Mouse (Mus musculus): ENCODE data around the gene Dph2. TPM values are rescaled to one million over a fixed set of nuclear protein-coding genes. Genes with fewer than 3 reads are reported as not detected.

Dph2 gene
- total and polyA plus RNA-seq, 2 experiments, result 1.7 to 10.2 TPM

DNA sequence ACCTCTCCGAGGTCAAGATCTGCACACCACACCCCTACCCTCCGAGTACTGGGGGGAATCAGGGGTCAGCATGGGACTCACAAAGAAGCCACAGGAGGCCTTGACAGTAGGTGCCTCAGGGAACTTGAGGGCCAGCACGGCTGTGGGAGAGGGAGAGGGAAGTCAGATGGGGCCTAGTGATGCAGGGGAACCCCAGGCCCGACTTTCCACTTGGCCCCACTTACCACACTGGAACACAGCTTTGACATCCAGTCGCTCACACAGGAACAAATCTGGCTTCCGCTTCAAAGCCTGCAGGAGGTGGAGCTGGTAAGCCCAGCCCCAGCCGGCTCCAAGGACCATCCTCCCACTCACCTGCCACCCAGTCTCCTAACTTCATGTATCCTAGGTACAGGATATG is 3.5 kb upstream of the Dph2 start:
- Histone ChIP-seq H3K4me3 (ENCODE audit: insufficient read depth, low read depth, low read length) (no peak overlapping the region), H3K27me3 (ENCODE audit: control insufficient read depth, insufficient read depth, low read length) (no peaks in the 10 kb centered on the region), H3K79me2 (ENCODE audit: control insufficient read depth, insufficient read depth, low read length) (no peaks in the 10 kb centered on the region), H3K27ac (replicated peaks; ENCODE audit: insufficient read depth, low read depth, low read length) (no peak overlapping the region), H3K36me3 (ENCODE audit: control insufficient read depth, insufficient read depth, low read length) (peaks cover 9% of the 10 kb centered on the region; the same call in 1 of the 2 replicates), H3K9ac (ENCODE audit: low read depth, low read length) (no peak overlapping the region), H3K4me1 (ENCODE audit: control insufficient read depth, insufficient read depth, low read length) (peaks cover 4% of the 10 kb centered on the region; the same call in 1 of the 2 replicates)
- DNase-seq (ENCODE audit: extremely low read depth, low read depth, low spot score), result no peak
- WGBS, result 86% methylated on average over 7 of the region's 7 CpGs
- no peak for TF ChIP-seq CTCF (IDR thresholded peaks at IDR 0.05; ENCODE audit: low read depth, low read length)

DNA sequence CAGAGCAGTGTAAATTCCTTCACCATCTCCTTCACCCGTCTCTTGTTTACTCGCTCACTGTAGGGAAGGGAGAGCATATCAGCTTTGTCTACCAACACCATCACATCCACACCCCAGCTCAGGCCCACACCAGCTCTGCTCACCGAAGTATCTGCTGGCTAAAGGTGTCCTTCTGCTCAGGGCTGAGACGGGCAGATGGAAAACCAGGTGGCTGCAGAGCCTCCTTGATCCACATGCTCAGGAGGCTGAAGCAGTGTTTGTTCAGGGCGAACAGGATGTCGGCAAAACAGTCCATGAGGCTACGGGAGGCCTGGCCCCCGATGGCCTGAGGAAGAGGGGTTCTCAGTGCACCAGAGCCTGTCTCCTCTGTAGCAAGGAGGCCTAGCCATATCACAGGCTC is 2.8 kb upstream of the Dph2 start:
- Histone ChIP-seq H3K9ac (ENCODE audit: low read depth, low read length) (no peak overlapping the region), H3K4me1 (ENCODE audit: control insufficient read depth, insufficient read depth, low read length) (peaks cover 4% of the 10 kb centered on the region; the same call in 1 of the 2 replicates), H3K36me3 (ENCODE audit: control insufficient read depth, insufficient read depth, low read length) (peaks cover 2% of the 10 kb centered on the region; the same call in 1 of the 2 replicates), H3K27me3 (ENCODE audit: control insufficient read depth, insufficient read depth, low read length) (no peaks in the 10 kb centered on the region), H3K4me3 (ENCODE audit: insufficient read depth, low read depth, low read length) (no peak overlapping the region), H3K79me2 (ENCODE audit: control insufficient read depth, insufficient read depth, low read length) (no peaks in the 10 kb centered on the region), H3K27ac (replicated peaks; ENCODE audit: insufficient read depth, low read depth, low read length) (no peak overlapping the region)
- TF ChIP-seq CTCF (IDR thresholded peaks at IDR 0.05; ENCODE audit: low read depth, low read length) (no peak), POLR2A (IDR thresholded peaks at IDR 0.05; ENCODE audit: extremely low read depth, insufficient read depth, low read length) (no peak)
- 88% methylated on average over 8 of the region's 8 CpGs for WGBS
- no peak for DNase-seq (ENCODE audit: extremely low read depth, low read depth, low spot score)

DNA sequence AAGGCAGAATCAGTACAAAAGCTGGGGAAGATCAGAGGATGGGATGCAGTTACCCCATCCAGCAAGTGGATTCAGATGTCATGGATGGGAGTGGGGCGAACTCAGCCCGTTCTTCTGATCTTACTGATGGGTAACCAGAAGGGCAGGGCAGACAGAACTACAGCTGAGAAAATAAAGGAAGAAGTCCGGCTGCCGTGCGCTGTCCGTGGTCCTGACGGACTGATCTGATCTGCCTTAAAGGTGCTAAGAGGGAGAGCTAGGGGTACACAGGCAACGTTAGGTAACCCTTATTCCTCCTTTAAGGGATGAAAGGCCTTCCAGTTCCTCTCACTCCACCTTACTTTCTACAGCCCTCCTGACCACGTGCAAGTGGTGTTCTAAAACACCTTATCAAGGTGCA is 1.5 kb upstream of the Dph2 start:
- H3K36me3 ChIP-seq (ENCODE audit: control insufficient read depth, insufficient read depth, low read length), result no peaks in the 10 kb centered on the region
- H3K27ac ChIP-seq (replicated peaks; ENCODE audit: insufficient read depth, low read depth, low read length), result no peak overlapping the region
- peak; percentile 24 for DNase-seq (ENCODE audit: extremely low read depth, low read depth, low spot score)
- H3K9ac ChIP-seq (ENCODE audit: low read depth, low read length), result no peak overlapping the region
- 24% methylated on average over 9 of the region's 9 CpGs for WGBS
- TF ChIP-seq POLR2A (IDR thresholded peaks at IDR 0.05; ENCODE audit: extremely low read depth, insufficient read depth, low read length) (no peak), CTCF (IDR thresholded peaks at IDR 0.05; ENCODE audit: low read depth, low read length) (no peak)
- H3K4me3 ChIP-seq (ENCODE audit: insufficient read depth, low read depth, low read length), result no peak overlapping the region
- H3K79me2 ChIP-seq (ENCODE audit: control insufficient read depth, insufficient read depth, low read length), result no peaks in the 10 kb centered on the region
- peaks cover 4% of the 10 kb centered on the region; the same call in 1 of the 2 replicates for H3K4me1 ChIP-seq (ENCODE audit: control insufficient read depth, insufficient read depth, low read length)
- H3K27me3 ChIP-seq (ENCODE audit: control insufficient read depth, insufficient read depth, low read length), result no peaks in the 10 kb centered on the region

DNA sequence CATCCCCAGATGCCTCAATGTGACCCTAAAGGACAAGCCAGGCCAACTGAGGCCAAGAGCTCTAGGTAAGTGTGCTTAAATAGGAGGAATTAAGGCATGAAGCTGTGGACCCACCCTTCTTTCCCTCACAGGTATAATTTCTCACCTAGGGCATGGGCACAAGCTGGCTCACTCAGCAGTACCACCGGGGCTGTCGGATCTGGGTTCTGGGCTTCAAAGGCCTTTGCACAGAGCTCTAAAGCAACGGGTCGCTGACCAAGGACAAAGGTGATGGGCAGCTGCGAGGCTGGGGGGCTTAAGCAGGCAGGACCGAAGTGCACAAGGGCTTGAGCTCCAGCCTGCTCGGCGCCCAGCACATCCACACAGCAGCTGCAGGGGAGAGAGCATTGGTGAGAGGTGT is 1.1 kb downstream of the Dph2 start:
- H3K4me1 ChIP-seq (ENCODE audit: control insufficient read depth, insufficient read depth, low read length), result peaks cover 12% of the 10 kb centered on the region; the same call in 1 of the 2 replicates
- peaks cover 1% of the 10 kb centered on the region; the same call in 1 of the 2 replicates for H3K36me3 ChIP-seq (ENCODE audit: control insufficient read depth, insufficient read depth, low read length)
- no peak overlapping the region for H3K27ac ChIP-seq (replicated peaks; ENCODE audit: insufficient read depth, low read depth, low read length)
- no peak overlapping the region for H3K9ac ChIP-seq (ENCODE audit: low read depth, low read length)
- H3K4me3 ChIP-seq (ENCODE audit: insufficient read depth, low read depth, low read length), result no peak overlapping the region
- H3K79me2 ChIP-seq (ENCODE audit: control insufficient read depth, insufficient read depth, low read length), result peaks cover 5% of the 10 kb centered on the region; the same call in 1 of the 2 replicates
- no peaks in the 10 kb centered on the region for H3K27me3 ChIP-seq (ENCODE audit: control insufficient read depth, insufficient read depth, low read length)
- DNase-seq (ENCODE audit: extremely low read depth, low read depth, low spot score), result no peak
- TF ChIP-seq POLR2A (IDR thresholded peaks at IDR 0.05; ENCODE audit: extremely low read depth, insufficient read depth, low read length) (no peak), CTCF (IDR thresholded peaks at IDR 0.05; ENCODE audit: low read depth, low read length) (no peak)
- WGBS, result 91% methylated on average over 8 of the region's 8 CpGs

DNA sequence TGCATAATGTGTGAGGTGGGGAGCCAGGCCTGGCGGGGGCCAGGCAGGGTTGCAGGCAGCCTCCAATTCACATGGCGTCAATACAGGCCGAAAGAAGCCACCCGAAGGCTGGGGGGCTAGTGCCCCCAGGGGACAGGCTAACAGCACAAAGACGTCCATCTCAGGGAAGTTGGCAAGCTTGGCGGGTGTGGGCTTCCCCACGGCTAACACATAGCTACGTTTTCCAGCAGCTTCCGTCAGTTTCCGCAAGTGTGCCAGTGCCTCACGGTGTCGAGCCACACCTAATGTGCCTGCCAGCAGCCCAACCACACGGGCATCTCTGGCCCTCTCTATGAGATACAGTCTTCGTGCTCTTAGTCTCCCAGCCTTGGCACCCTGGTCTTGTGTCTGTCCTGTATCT is 1.8 kb downstream of the Dph2 start:
- WGBS, result 96% methylated on average over 14 of the region's 14 CpGs
- H3K4me3 ChIP-seq (ENCODE audit: insufficient read depth, low read depth, low read length), result no peak overlapping the region
- peaks cover 3% of the 10 kb centered on the region; the same call in 1 of the 2 replicates for H3K36me3 ChIP-seq (ENCODE audit: control insufficient read depth, insufficient read depth, low read length)
- H3K9ac ChIP-seq (ENCODE audit: low read depth, low read length), result no peak overlapping the region
- H3K79me2 ChIP-seq (ENCODE audit: control insufficient read depth, insufficient read depth, low read length), result peaks cover 5% of the 10 kb centered on the region; the same call in 1 of the 2 replicates
- no peaks in the 10 kb centered on the region for H3K27me3 ChIP-seq (ENCODE audit: control insufficient read depth, insufficient read depth, low read length)
- no peak overlapping the region for H3K27ac ChIP-seq (replicated peaks; ENCODE audit: insufficient read depth, low read depth, low read length)
- peaks cover 12% of the 10 kb centered on the region; the same call in 1 of the 2 replicates for H3K4me1 ChIP-seq (ENCODE audit: control insufficient read depth, insufficient read depth, low read length)
- DNase-seq (ENCODE audit: extremely low read depth, low read depth, low spot score), result no peak
- TF ChIP-seq CTCF (IDR thresholded peaks at IDR 0.05; ENCODE audit: low read depth, low read length) (no peak), POLR2A (IDR thresholded peaks at IDR 0.05; ENCODE audit: extremely low read depth, insufficient read depth, low read length) (no peak)

DNA sequence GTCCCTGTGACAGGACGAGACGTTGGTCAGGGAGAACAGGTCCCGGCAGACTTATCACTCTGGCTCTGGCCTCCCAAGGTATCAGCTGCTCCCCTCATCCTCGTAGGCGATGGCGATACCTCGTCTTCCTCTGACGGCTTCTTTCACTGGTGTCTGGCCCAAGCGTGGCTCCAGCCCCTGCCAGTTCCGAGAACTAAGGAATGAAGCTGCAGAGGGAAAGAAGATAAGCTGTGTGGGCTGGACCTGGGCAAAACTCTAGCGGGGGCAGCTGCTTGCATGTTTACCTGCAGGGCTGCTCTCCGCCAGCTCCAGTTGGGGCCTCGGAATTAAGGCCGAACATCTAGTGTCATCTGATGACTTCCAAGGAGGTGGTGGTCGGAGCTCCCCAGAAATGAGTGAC is 2.4 kb downstream of the Dph2 start:
- Histone ChIP-seq H3K27me3 (ENCODE audit: control insufficient read depth, insufficient read depth, low read length) (no peaks in the 10 kb centered on the region), H3K4me3 (ENCODE audit: insufficient read depth, low read depth, low read length) (no peak overlapping the region), H3K9ac (ENCODE audit: low read depth, low read length) (no peak overlapping the region), H3K27ac (replicated peaks; ENCODE audit: insufficient read depth, low read depth, low read length) (no peak overlapping the region), H3K36me3 (ENCODE audit: control insufficient read depth, insufficient read depth, low read length) (peaks cover 7% of the 10 kb centered on the region; the same call in 1 of the 2 replicates), H3K79me2 (ENCODE audit: control insufficient read depth, insufficient read depth, low read length) (peaks cover 5% of the 10 kb centered on the region; the same call in 1 of the 2 replicates), H3K4me1 (ENCODE audit: control insufficient read depth, insufficient read depth, low read length) (peaks cover 12% of the 10 kb centered on the region; the same call in 1 of the 2 replicates)
- no peak for TF ChIP-seq CTCF (IDR thresholded peaks at IDR 0.05; ENCODE audit: low read depth, low read length)
- no peak for TF ChIP-seq POLR2A (IDR thresholded peaks at IDR 0.05; ENCODE audit: extremely low read depth, insufficient read depth, low read length)
- WGBS, result 93% methylated on average over 15 of the region's 15 CpGs
- DNase-seq (ENCODE audit: extremely low read depth, low read depth, low spot score), result no peak
